Mouse (Mus musculus): ENCODE measurements around the gene Ccl11.
A peak's percentile ranks its signal among the peaks of the same experiment; 100 is the strongest.

Ccl11 gene

DNA sequence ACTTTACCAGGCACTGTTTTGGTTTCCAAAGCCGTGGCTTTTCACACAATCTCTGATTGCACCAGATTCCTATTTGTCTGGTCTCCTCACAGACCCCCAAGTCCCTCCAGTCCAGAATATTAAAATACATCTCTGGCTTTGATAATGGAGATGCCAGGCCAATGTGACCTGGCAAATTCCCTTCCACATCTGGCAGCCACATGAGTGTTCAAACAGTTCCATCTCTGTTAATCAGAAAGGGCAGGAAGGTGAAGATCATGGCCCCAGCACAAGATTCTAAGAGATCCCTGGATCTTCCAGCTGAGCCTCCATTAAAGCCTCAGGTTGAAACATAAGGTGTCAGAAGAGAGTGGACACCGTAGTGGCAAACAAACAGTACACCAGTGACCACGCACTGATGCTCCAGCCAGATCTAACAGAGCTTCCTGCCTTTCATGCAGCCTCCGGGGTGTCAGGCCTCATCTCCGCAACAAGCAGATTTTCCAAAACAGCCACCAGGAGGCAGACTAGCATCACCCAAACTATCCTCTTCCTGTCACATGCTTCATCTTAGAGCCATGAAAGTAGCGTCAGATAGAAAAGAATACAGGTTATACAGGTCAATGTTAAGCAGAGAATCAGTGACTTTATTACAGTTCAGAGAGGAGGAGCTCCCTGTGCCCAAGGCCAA, 9.7 kb upstream of the Ccl11 start:
- peak; percentile 47 to 83 for DNase-seq (ENCODE audit: inconsistent age in 2 of 2, low spot score in 1 of 2)

DNA sequence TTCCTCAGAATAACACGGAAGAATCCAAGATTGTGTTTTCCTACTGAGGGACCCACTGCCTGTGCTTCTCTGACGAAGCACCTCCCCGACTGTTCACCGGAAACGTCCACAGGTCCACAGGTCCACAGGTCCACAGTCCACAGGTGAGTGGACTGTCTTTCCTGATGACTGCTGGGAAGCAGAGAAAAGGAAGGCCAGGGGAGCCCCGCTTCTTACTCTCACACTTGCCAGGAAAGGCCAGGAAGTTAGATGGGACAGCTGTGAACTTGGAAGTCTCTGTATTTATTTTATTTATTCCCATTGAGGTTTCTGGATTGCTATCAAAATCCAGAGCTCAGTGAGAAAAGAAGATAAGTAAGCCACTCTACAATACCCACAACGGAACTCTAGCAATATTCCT, 3.8 kb upstream of the Ccl11 start:
- no peak for DNase-seq (ENCODE audit: inconsistent age in 2 of 2, low spot score in 1 of 2)

DNA sequence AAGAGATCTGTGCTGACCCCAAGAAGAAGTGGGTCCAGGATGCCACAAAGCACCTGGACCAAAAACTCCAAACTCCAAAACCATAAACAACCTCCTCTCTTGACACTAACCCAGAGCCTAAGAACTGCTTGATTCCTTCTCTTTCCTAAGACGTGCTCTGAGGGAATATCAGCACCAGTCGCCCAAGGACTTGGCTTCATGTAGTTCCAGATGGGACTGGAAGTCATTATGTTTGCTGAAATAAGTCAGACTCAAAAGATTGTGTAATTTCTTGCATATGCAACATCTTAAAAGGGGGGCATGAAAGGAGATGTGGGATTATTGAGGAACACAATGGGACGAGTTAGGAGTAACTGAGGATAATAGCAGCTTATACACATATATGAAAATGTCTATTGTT, 4.6 kb downstream of the Ccl11 start:
- no peak for DNase-seq (ENCODE audit: inconsistent age in 2 of 2, low spot score in 1 of 2)

DNA sequence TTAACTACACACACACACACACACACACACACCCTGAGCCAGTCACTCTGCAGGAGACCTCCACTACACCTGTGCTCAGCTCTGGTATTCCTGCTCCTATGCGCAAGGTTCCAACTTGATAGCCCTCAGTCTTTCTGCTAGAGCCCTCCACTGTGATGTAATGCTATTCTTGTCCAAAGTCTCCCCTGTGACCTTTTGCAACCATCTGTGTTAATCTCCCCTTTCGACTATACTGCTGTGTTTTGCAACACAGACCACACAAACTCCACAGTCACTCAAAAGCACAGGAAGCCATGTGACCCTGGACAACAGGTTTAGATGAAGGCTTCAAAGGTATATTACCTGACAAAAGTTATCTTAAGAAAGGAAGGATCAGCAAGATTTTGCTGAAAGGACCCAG, 5.8 kb downstream of the Ccl11 start:
- DNase-seq (ENCODE audit: inconsistent age in 2 of 2, low spot score in 1 of 2) = peak in 1 of 2 experiments; percentile 45

DNA sequence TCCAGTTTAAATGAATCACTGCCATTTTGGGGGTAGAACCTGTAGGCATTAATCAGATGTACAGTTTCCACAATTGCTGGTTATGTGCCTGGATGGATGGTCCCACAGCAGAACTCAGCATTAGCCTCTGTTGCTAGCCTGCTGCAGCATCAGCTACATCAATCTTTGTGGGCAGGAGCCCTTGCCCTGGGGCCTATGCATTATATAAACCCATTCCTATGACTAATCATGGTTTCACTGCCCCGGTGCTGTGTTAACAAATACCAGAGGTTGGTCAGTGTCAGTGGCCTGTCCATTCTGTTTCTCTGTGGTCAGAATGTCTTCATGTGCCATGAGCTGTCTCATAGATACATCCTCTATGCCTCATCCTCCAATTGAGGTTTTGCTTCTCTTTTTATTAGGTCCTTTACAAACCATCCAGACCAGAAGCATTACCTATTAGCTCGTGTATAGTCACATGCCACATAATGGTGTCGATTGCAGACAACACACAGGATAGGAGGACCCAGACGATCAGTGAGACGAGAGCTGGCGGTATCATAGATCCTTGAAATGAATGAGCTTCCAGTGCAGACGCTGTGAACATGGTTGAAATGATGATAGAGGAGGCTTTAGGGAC, 9.4 kb downstream of the Ccl11 start:
- no peak for DNase-seq (ENCODE audit: inconsistent age in 2 of 2, low spot score in 1 of 2)

DNA sequence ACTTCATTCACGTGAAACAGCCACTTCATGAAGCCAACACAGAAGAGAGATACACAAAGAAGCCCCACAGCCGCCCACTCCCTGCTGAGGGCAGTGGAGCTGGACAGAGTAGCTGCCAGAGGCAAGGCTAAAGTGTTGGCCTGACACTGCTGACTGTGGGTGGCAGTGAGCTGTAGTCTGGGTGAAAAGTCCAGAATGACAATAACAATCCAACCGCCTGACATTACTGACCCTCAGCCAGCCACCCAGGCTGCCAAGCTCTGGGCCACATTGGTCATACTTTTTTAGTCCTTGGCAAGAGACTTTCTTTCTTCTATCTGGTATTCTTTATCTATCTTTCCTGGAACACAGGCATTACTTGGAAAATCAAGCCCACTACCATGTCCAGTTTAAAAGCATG, 13.5 kb downstream of the Ccl11 start:
- no peak for DNase-seq (ENCODE audit: inconsistent age in 2 of 2, low spot score in 1 of 2)

DNA sequence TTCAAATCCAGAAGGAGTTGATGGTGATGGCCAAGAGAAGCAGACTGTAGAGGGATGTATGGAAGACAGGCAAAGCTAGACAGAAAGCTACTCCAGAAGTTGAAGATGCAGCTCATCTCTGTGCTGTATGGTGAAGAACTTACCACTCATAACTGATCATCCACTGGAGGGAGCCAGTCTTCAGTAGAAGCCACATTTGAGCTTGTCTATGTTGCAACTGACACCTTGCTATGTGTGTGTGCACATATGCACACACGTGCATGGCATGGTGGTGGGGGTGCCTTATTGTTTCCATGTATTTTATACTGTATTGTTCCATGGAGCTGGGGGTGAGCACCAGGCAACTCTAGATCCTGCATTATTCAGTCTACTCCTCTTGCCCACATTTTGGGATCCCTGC, 14.8 kb downstream of the Ccl11 start:
- peak in 1 of 2 experiments; percentile 45 for DNase-seq (ENCODE audit: inconsistent age in 2 of 2, low spot score in 1 of 2)

DNA sequence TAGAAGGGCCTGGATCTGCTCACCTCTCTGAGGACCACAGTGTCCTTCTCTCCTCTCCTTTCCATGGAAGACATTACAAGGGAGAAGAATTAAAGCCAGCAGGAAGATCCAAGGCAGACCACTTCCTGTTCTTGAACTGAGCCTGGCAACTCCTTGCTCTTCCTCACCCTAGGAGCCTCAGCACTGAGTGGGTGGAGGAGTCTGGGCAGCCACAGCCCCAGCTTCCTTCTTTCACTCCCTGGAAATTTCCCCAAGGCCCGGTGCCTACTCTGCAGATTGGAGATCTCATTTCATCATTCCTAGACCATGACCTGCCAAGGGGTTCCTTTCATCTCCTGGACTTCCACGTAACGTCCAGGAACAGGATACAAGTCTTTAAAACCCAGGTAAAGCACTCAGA, 15.4 kb downstream of the Ccl11 start:
- DNase-seq (ENCODE audit: inconsistent age in 2 of 2, low spot score in 1 of 2) = no peak

DNA sequence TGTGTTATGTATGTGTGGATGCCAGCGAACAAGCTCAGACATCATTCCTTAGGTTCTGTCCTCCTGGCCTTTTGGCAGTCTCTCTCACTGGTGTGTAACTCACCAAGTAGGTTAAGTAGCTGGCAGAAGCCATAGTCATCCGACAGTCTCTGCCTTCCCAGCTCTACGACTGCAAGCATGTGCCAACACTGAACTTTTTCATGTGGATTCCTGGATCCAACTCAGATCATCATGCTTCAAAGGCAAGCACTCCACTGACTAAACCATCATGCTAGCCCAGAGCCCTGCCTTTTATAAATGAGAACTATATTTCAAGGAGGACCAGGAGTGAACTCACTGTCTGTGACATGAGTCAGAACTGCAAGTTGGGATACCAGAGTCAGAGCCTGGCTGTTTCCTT, 16.1 kb downstream of the Ccl11 start:
- DNase-seq (ENCODE audit: inconsistent age in 2 of 2, low spot score in 1 of 2) = no peak

DNA sequence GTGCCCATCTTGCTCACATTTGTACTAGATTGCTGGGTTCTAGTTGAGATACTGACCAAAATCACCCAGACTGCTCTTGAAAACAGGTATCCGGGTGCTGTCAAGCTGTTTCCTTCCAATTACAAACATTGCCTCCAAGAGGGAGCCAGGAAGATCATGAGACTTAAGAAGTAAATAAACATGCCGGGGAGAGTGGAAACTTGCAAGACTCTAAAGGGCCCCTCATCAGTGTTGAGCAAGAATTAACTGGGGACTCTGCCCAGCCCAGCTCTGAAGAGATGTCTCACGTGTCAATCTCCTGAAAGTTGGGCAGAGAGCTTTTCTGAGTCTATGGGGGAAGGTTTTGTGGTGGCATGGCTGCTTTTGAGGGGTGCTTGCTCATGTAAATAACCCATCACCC, 19.4 kb downstream of the Ccl11 start:
- DNase-seq (ENCODE audit: inconsistent age in 2 of 2, low spot score in 1 of 2) = no peak

DNA sequence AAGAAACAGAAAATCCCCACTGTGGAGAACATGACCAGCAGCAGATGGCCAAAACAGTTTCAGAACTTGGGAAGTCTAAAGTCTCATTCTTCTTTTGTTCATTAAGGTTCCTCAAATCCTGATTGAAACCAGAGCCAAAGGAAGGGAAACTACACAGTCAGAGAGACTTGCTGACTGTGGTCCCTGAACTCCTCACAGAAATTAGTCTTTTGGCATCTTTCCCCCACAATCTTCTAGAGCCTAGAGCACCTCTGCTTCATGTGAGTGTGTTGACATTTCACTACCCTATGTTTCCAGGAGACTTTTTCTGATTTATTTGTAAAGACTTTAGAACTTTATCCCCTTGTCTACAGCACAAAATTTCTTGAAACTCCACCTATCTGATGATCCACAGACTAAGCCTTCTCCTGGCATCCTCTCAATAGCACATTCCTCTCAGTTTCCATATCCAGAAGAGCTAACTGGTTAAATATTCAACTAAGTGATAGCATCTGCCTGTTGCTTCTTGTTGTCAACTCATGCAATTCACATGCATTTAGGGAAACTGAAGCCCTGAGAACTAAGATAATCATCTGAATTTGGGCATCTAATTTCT, 20.6 kb downstream of the Ccl11 start:
- DNase-seq (ENCODE audit: inconsistent age in 2 of 2, low spot score in 1 of 2) = no peak

DNA sequence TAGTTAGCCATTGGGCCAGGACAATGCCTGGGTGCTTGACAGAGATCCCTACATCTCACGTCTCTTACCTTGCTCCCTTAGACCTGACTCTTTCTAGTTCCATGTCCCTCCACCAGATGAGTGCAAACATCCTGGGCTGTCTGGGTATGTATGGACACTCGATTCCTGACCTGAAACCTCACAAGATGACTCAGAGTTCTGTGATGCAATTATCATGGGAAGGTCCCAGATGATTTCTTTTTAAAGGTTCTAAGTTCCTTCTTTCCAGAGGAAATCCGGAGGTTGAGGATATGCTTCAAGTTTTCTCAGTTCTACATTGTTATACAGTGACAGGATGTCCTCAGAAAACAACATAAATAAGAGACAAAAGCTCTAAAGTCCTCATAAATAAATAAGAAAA, 23.2 kb downstream of the Ccl11 start:
- peak in 1 of 2 experiments; percentile 31 for DNase-seq (ENCODE audit: inconsistent age in 2 of 2, low spot score in 1 of 2)

DNA sequence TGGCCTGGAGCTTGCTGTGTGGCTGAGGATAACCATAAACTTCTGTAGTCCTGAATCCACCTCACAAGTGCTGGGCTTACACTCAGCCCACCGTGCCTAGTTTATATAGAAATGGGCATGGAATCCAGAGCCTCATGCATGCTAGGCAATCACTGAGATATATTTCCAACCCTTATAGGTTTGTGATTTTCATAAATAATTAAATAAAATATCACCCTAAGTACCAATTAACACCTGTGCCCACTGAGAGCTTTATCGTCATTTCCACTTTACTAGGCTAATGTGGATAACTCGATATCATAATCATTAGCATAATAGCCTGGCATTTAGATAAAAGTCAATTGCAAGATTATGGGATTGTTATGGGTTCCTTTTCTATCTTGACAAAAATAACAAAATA, 26.7 kb downstream of the Ccl11 start:
- DNase-seq (ENCODE audit: inconsistent age in 2 of 2, low spot score in 1 of 2) = no peak

DNA sequence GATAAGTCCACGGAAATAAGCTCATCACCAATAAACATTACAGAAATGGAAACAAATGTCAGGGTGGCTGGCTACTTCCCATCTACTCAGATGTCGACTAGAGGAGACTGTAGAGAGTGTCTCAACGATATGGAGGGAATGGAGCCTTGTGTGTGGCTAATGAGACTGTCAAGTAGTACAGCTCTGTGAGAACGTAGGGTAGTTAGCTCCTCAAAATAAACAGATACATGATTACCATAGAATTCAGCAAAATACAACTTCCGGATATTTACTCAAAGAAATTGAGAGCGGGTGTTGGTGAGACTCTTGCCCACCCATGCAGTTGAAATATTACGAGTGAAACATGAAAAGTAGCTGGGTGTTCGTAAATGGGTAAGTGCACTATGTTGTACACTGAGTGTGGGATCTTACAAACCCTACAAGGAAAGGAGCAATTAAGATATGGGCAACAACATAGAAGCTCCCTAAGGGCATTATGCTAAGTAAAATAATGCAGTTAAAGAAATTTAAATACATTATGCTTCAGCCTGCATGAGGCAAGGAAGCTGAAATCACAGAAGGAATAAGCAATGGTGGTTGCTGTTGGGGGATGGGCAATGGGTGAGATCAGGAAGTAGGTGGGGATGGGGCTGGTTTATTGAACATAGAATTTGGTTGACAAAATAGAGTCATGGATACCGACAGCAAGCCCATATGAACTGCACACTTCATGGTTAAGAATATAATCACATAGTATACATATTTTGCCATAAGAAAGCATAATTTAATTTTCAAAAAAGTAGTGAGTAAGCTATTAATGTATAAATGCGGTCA, 42.1 kb downstream of the Ccl11 start:
- no peak for DNase-seq (ENCODE audit: inconsistent age in 2 of 2, low spot score in 1 of 2)

DNA sequence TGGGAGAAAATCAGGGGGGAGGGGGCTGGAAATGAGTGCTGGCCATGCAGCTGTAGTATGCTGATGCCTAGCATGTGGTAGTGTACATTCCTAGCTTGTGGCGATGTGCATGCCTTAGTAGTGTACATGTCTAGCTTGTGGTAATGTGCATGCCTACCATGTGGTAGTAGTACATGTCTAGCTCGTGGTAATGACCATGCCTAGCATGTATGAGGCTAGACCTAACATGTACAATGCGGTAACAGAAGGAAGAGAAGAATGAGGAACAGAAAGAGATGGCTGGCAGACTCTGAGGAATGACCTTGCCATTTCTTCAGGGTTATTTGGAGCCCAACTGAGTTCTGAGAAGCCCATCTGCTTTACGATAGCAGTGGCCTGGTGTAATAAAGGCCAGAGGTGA, 43.5 kb downstream of the Ccl11 start:
- no peak for DNase-seq (ENCODE audit: inconsistent age in 2 of 2, low spot score in 1 of 2)

DNA sequence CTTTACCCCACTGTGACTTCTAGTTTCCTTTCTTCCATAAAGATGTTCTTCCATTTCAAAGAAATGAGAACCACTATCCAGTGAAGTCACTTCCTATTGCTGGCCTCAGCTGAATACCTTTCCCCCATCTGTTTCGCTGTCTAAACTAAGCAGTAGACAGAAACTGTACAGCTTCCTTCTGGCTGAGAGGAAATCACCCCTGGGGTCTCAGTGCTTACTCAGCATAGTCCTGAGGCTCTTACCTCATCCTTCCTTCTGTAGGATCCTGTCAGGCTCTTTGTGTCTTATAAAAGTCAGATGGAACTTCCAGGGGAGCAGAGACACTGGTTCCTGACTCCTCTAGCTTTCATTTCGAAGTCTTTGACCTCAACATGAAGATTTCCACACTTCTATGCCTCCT, 43.9 kb downstream of the Ccl11 start, which contains the start of gene Ccl12:
Gene Ccl12, plus strand, starts transcription at position 317 of the 400 bp plus-strand sequence.
- no peak for DNase-seq (ENCODE audit: inconsistent age in 2 of 2, low spot score in 1 of 2)

DNA sequence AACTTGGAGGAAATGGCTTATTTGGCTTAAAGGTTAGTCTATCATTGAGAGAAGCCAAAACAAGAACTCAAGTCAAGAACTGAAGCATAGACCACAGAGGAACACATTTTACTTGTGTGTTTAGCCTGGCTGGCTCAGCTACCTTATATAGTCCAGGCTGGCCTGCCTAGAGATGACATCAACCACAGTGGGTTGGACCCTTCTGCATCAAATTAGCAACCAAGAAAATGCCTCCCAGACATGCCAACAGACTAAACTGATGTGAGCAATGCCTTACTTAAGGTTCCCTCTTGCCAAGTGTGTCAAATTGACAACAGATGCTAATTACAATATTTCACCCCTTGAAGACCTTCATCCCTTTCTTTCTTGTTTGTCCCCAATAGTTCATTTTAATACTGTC, 52.0 kb downstream of the Ccl11 start:
- no peak for DNase-seq (ENCODE audit: inconsistent age in 2 of 2, low spot score in 1 of 2)

DNA sequence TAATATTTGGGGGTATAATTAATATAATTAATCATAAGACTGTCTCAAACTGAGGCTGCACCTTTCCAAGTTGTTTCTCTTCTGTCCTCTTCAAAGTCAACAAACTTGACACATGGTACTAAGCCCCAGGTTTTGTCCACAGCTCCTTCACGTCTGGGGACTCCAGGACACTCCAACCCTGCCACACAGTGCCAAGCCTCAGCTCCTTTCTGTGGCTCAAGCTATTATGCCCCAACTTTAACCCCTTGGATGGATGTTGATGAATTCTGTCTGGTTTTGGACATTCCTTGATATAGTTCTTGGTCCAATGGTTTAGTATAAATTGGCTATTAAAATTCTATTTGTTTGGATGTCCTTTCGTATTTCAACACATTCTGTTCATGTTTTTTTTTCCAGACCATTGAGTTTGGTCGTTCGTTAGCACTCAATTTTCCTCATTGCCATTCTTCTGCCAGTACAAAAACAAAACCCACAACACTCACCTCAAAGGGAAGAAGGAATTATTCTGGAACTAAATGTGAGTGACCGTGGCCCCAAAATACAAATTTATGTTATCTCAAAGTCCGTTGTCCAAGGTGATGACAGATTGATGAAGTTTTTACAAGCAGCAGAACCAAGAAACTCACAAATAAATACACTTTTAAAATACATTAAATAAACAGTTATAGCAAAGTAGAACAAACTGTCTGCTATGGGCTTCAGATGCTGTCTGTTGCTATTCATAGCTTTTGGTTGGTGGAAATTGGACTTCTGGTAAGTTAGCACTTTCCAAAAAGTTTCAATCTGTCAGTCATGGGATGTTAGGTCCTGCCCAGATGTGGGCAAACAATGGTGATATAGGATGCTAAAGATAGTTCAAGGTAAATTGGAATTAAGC, 53.0 kb downstream of the Ccl11 start:
- no peak for DNase-seq (ENCODE audit: inconsistent age in 2 of 2, low spot score in 1 of 2)

All from adrenal gland, adult (tissue).